22 mouse cellular contexts compared by ENCODE assay signal in the genomic region with DNA sequence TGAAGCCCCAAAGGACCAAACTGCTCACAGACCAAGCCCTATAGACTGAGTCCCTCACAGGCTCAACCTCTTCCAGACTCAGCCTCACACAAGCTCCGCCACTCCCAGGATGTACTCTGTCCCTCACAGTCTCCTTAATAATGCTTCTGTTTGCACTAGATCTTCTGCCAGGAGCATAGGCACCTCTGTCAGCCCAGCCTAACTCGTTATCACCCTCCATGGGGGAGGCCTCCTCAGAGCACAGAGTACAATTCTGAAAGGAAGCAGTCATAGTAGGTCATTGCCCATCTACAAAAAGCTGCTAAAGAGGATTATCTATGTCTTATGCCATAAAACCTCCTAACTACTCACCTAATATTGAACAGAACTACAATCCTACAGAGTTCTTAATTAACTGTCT.
DNase-seq lines count a peak whose midpoint lies in the region; ATAC-seq and TF ChIP-seq lines count a peak whose summit lies in the region.
"Had no signal": no experiment of that assay in that cellular context is flagged by ENCODE, and none has a peak within 500 bp of the region (broad histone marks: within the 10 kb centered on the region; RNA-seq: fewer than 3 reads in every experiment).

No protein-coding gene starts in this region.

- no peak overlapping the region for H3K9ac ChIP-seq in intestine, embryonic 15.5 days
- H3K9ac ChIP-seq in intestine, postnatal 0 days (ENCODE audit: low read depth, low read length) = no peak overlapping the region
- H3K9ac ChIP-seq in midbrain, embryonic 15.5 days = no peak overlapping the region
- no peak overlapping the region for H3K9ac ChIP-seq in intestine, embryonic 16.5 days (ENCODE audit: low read depth, low read length)
- H3K9ac ChIP-seq: embryonic facial prominence, embryonic 13.5 days; embryonic facial prominence, embryonic 15.5 days; forebrain, embryonic 12.5 days had no signal

- H3K27ac ChIP-seq in intestine, embryonic 15.5 days = 0 out of 2 replicates have a peak overlapping the region, but pooled peaks have one; percentile 27
- no peak overlapping the region for H3K27ac ChIP-seq in intestine, postnatal 0 days (ENCODE audit: low read depth, low read length)
- no peak overlapping the region for H3K27ac ChIP-seq in midbrain, embryonic 15.5 days
- H3K27ac ChIP-seq in midbrain, embryonic 10.5 days (replicated peaks) = no peak overlapping the region
- H3K27ac ChIP-seq in intestine, embryonic 16.5 days (ENCODE audit: low read length) = no peak overlapping the region
- H3K27ac ChIP-seq: embryonic facial prominence, embryonic 13.5 days; embryonic facial prominence, embryonic 15.5 days; forebrain, embryonic 10.5 days; forebrain, embryonic 12.5 days had no signal

- peak; percentile 90 for ATAC-seq in intestine, embryonic 15.5 days
- ATAC-seq in intestine, postnatal 0 days = no peak; the same call in 1 of the 2 replicates
- 0 out of 2 replicates have a peak, but pooled peaks have one; percentile 42 for ATAC-seq in midbrain, embryonic 15.5 days (replicated peaks)
- peak; percentile 94 for ATAC-seq in intestine, embryonic 16.5 days
- ATAC-seq: forebrain, embryonic 14.5 days had no signal

- 41% methylated on average over 2 of the region's 2 CpGs for WGBS in intestine, embryonic 15.5 days
- 24% methylated on average over 2 of the region's 2 CpGs for WGBS in intestine, postnatal 0 days
- 38% methylated on average over 2 of the region's 2 CpGs for WGBS in midbrain, embryonic 15.5 days
- 54% methylated on average over 2 of the region's 2 CpGs for WGBS in midbrain, embryonic 10.5 days
- 41% methylated on average over 2 of the region's 2 CpGs for WGBS in intestine, embryonic 16.5 days

- TF ChIP-seq CTCF in intestine, postnatal 0 days (IDR thresholded peaks at IDR 0.05; ENCODE audit: low read depth) = no peak

- no peaks in the 10 kb centered on the region for H3K9me3 ChIP-seq in intestine, embryonic 15.5 days
- no peaks in the 10 kb centered on the region for H3K9me3 ChIP-seq in intestine, postnatal 0 days (ENCODE audit: control insufficient read depth)
- H3K9me3 ChIP-seq in midbrain, embryonic 15.5 days = no peaks in the 10 kb centered on the region
- no peaks in the 10 kb centered on the region for H3K9me3 ChIP-seq in midbrain, embryonic 10.5 days (replicated peaks)
- no peaks in the 10 kb centered on the region for H3K9me3 ChIP-seq in intestine, embryonic 16.5 days (ENCODE audit: control insufficient read depth, low read length)
- H3K9me3 ChIP-seq: embryonic facial prominence, embryonic 13.5 days; embryonic facial prominence, embryonic 15.5 days; forebrain, embryonic 10.5 days; forebrain, embryonic 12.5 days had no signal

- no peak overlapping the region for H3K4me2 ChIP-seq in intestine, embryonic 15.5 days (replicated peaks)
- no peak overlapping the region for H3K4me2 ChIP-seq in intestine, postnatal 0 days (replicated peaks; ENCODE audit: low read depth)
- no peak overlapping the region for H3K4me2 ChIP-seq in midbrain, embryonic 15.5 days
- H3K4me2 ChIP-seq in intestine, embryonic 16.5 days (ENCODE audit: low read depth, low read length) = no peak overlapping the region
- H3K4me2 ChIP-seq: embryonic facial prominence, embryonic 13.5 days; embryonic facial prominence, embryonic 15.5 days; forebrain, embryonic 12.5 days had no signal

- no peak for DNase-seq in midbrain, embryonic 10.5 days (ENCODE audit: low spot score)
- DNase-seq in left cerebral cortex, adult 9 months (ENCODE audit: low spot score in 2 of 2) = no peak
- DNase-seq: adrenal gland, adult 2 months; adrenal gland, postnatal 10 days; adrenal gland, postnatal 25 days; cerebellum, adult 11 months; cerebellum, adult 18-20 months; cerebellum, adult 8-10 months; cerebellum, adult 9-11 months; cerebellum, postnatal 14 days; cerebellum, postnatal 36 days; embryo, embryonic 11 days had no signal

- no peaks in the 10 kb centered on the region for H3K36me3 ChIP-seq in intestine, embryonic 15.5 days
- H3K36me3 ChIP-seq in intestine, postnatal 0 days (ENCODE audit: control insufficient read depth, insufficient read depth) = no peaks in the 10 kb centered on the region
- no peaks in the 10 kb centered on the region for H3K36me3 ChIP-seq in midbrain, embryonic 15.5 days (replicated peaks)
- H3K36me3 ChIP-seq in midbrain, embryonic 10.5 days = no peaks in the 10 kb centered on the region
- H3K36me3 ChIP-seq in intestine, embryonic 16.5 days (ENCODE audit: control insufficient read depth, insufficient read depth, low read length) = no peaks in the 10 kb centered on the region
- H3K36me3 ChIP-seq: embryonic facial prominence, embryonic 13.5 days; embryonic facial prominence, embryonic 15.5 days; forebrain, embryonic 10.5 days; forebrain, embryonic 12.5 days had no signal

- no peaks in the 10 kb centered on the region for H3K27me3 ChIP-seq in intestine, embryonic 15.5 days (replicated peaks)
- H3K27me3 ChIP-seq in intestine, postnatal 0 days (replicated peaks; ENCODE audit: control insufficient read depth, insufficient read depth, low read length) = no peaks in the 10 kb centered on the region
- H3K27me3 ChIP-seq in midbrain, embryonic 15.5 days (replicated peaks) = no peaks in the 10 kb centered on the region
- no peaks in the 10 kb centered on the region for H3K27me3 ChIP-seq in midbrain, embryonic 10.5 days (ENCODE audit: low read depth, poor library complexity, severe bottlenecking)
- H3K27me3 ChIP-seq in intestine, embryonic 16.5 days (replicated peaks; ENCODE audit: control insufficient read depth, insufficient read depth, low read length) = no peaks in the 10 kb centered on the region
- H3K27me3 ChIP-seq: embryonic facial prominence, embryonic 13.5 days; embryonic facial prominence, embryonic 15.5 days; forebrain, embryonic 12.5 days had no signal

- 0 out of 2 replicates have a peak, but pooled peaks cover 6% of the 10 kb centered on the region for H3K4me1 ChIP-seq in intestine, embryonic 15.5 days (replicated peaks)
- H3K4me1 ChIP-seq in intestine, postnatal 0 days (replicated peaks; ENCODE audit: control insufficient read depth, insufficient read depth, low read length) = no peaks in the 10 kb centered on the region; the same call in 1 of the 2 replicates
- H3K4me1 ChIP-seq in midbrain, embryonic 15.5 days = no peaks in the 10 kb centered on the region
- no peaks in the 10 kb centered on the region for H3K4me1 ChIP-seq in midbrain, embryonic 10.5 days
- H3K4me1 ChIP-seq in intestine, embryonic 16.5 days (ENCODE audit: control insufficient read depth, insufficient read depth, low read length) = peaks cover 4% of the 10 kb centered on the region; the same call in 1 of the 2 replicates
- H3K4me1 ChIP-seq: embryonic facial prominence, embryonic 13.5 days; embryonic facial prominence, embryonic 15.5 days; forebrain, embryonic 12.5 days had no signal

- H3K4me3 ChIP-seq in intestine, embryonic 15.5 days (replicated peaks) = no peak overlapping the region
- H3K4me3 ChIP-seq in intestine, postnatal 0 days (ENCODE audit: low read depth, low read length) = no peak overlapping the region
- no peak overlapping the region for H3K4me3 ChIP-seq in midbrain, embryonic 15.5 days
- no peak overlapping the region for H3K4me3 ChIP-seq in midbrain, embryonic 10.5 days
- H3K4me3 ChIP-seq in intestine, embryonic 16.5 days (ENCODE audit: low read length) = no peak overlapping the region
- H3K4me3 ChIP-seq: embryonic facial prominence, embryonic 13.5 days; embryonic facial prominence, embryonic 15.5 days; erythroblast, embryonic 14.5 days; forebrain, embryonic 10.5 days; forebrain, embryonic 12.5 days had no signal
